Mouse (Mus musculus): Measurements from ENCODE around the gene Srbd1.

DNA sequence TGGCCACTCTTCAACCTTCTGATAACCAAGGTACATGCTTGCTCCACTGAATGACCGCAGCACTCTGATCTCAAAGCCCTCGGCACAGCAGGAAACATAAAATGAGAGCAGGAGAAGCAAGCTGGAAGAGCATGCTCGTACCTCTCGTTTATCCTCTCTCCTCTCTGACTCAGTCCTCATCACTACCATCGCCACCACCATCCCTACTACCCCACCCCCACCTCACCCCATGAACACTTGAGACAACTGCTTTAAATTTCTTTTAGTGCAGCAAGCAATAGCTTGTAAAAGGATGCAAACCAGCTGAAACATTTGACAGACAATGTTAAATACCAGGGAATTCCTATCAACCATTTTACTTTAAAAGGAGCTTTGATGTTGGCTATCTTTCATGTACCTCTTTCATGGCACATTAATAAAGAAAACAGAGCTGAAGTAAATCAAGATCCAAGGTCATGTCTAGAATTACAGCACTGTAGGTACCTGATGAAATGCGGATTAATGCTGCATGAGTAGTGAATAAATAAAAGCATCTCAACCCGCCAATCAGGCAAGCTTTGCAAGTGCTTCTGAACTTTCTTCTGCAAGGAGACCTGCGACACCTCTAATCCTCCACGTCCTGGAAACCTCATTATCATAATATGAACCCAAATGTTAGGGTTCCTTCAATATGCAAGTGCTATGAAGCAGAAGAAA is 54.9 kb downstream of the Srbd1 start:
- TF ChIP-seq GATA1 (IDR thresholded peaks at IDR 0.05; ENCODE audit: borderline replicate concordance, low read length) (no peak), CTCF (IDR thresholded peaks at IDR 0.05; ENCODE audit: low read depth, low read length) (no peak)
